Mouse (Mus musculus) heart, embryonic 12.5 days (tissue): Measurements from ENCODE around the gene Cd200r2. TPM values are rescaled to one million over a fixed set of nuclear protein-coding genes. Genes with fewer than 3 reads are reported as not detected.
A peak's percentile ranks its signal among the peaks of the same experiment; 100 is the strongest.

Experiments
- ATAC-seq: fragments of 200-750 bp; cut with Nextera tagmentation; 2 replicates; pipeline ENCODE4 v1.8.0; 2017; ENCODE audit warnings: moderate TSS enrichment, moderate library complexity; ENCODE audit not compliant: insufficient number of reproducible peaks, low FRiP score
- H3K27ac ChIP-seq: fragments of 300-500 bp; sonication (generic); 2 replicates; pipeline ENCODE4 v1.5.1; 2016; ENCODE audit warnings: mild to moderate bottlenecking, moderate library complexity; ENCODE audit not compliant: poor library complexity, severe bottlenecking
- H3K27me3 ChIP-seq: fragments of 300-500 bp; sonication (generic); replicated peaks from 2 replicates; pipeline ENCODE4 v1.6.1; 2016; ENCODE audit warnings: mild to moderate bottlenecking, moderate library complexity
- H3K36me3 ChIP-seq: fragments of 300-500 bp; sonication (generic); 2 replicates; pipeline ENCODE4 v1.6.1; 2016; ENCODE audit warnings: mild to moderate bottlenecking, moderate library complexity
- H3K4me1 ChIP-seq: fragments of 300-500 bp; sonication (generic); replicated peaks from 2 replicates; pipeline ENCODE4 v1.6.1; 2016; ENCODE audit warnings: mild to moderate bottlenecking
- H3K4me2 ChIP-seq: fragments of 300-500 bp; sonication (generic); 2 replicates; pipeline ENCODE4 v1.6.1; 2016; ENCODE audit warnings: mild to moderate bottlenecking, moderate library complexity
- H3K4me3 ChIP-seq: fragments of 300-500 bp; sonication (generic); 2 replicates; pipeline ENCODE4 v1.5.1; 2016; ENCODE audit warnings: mild to moderate bottlenecking
- H3K9ac ChIP-seq: fragments of 300-500 bp; sonication (generic); 2 replicates; pipeline ENCODE4 v1.6.1; 2016; ENCODE audit warnings: mild to moderate bottlenecking, moderate library complexity
- H3K9me3 ChIP-seq: fragments of 300-500 bp; sonication (generic); replicated peaks from 2 replicates; pipeline ENCODE4 v1.6.1; 2016; ENCODE audit warnings: mild to moderate bottlenecking, moderate library complexity
- WGBS: fragments of 180-500 bp; shearing (Covaris S2); methylation state at CpG from one replicate; pipeline ENCODE4 v1.1.7; 2016; 5-methylcytosine and 5-hydroxymethylcytosine counted together
- polyA plus RNA-seq: library from polyadenylated mRNA; unstranded; fragments of >200 nt; fragmentation: Nextera tagmentation; extraction: Ambion mirVana; gene quantifications from 2 replicates; pipeline ENCODE4 v1.2.1, GENCODE M21; 2016

The Cd200r2 gene
- polyA plus RNA-seq, 1 experiment from 2014 or later, result 0.37 TPM

DNA sequence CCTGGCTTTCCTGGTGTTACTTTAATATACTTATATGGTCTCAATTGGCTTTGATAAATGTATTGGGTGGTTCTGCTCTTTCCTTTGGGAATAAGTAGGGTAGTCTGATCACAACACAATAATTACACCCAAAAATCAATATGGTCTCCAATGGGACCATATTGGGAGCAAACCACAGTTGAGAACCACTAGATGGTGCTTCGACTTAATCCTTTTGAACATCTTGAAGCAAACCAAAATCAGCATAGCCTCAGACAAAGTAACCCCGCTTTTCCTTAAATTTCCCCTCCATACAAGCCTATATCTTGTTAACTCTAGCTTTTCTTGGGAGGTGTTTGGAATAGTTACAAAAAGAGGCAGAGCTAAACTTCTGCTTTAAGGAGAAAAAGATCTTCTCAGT lies 95.4 kb downstream of the Cd200r2 start:
- H3K4me2 ChIP-seq, result no peak overlapping the region
- no peak overlapping the region for H3K9ac ChIP-seq
- no peak overlapping the region for H3K27ac ChIP-seq
- H3K9me3 ChIP-seq, result no peaks in the 10 kb centered on the region
- WGBS, result 77% methylated on average over 2 of the region's 2 CpGs
- H3K27me3 ChIP-seq, result no peaks in the 10 kb centered on the region
- ATAC-seq, result no peak
- H3K4me3 ChIP-seq, result no peak overlapping the region
- no peaks in the 10 kb centered on the region for H3K36me3 ChIP-seq
- no peaks in the 10 kb centered on the region; the same call in 1 of the 2 replicates for H3K4me1 ChIP-seq

DNA sequence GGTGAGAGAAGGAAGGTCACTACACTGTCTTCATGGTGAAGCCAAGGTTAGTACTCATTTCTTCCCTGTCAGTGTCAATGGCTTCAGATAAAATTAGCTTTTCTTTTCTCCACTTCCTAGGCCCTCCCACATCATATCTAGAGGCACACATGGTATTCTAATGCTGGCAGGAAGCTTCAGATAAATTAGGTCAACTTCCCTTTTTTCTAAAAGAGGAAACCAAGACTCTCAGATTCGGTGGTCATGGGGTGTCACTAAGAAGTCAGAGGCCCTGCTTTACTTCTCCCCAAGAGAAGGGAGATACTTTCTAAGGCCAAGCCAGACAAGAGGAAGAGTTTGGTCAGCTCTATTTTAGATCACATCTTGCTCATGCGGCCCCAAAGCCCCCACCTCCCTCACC lies 95.9 kb downstream of the Cd200r2 start:
- Histone ChIP-seq H3K9ac (no peak overlapping the region), H3K4me1 (no peaks in the 10 kb centered on the region; the same call in 1 of the 2 replicates), H3K27ac (peak overlapping the region; percentile 56), H3K4me2 (no peak overlapping the region), H3K9me3 (no peaks in the 10 kb centered on the region), H3K4me3 (no peak overlapping the region), H3K27me3 (no peaks in the 10 kb centered on the region), H3K36me3 (no peaks in the 10 kb centered on the region)
- ATAC-seq, result peak; percentile 57
- 35% methylated on average over 2 of the region's 2 CpGs for WGBS

DNA sequence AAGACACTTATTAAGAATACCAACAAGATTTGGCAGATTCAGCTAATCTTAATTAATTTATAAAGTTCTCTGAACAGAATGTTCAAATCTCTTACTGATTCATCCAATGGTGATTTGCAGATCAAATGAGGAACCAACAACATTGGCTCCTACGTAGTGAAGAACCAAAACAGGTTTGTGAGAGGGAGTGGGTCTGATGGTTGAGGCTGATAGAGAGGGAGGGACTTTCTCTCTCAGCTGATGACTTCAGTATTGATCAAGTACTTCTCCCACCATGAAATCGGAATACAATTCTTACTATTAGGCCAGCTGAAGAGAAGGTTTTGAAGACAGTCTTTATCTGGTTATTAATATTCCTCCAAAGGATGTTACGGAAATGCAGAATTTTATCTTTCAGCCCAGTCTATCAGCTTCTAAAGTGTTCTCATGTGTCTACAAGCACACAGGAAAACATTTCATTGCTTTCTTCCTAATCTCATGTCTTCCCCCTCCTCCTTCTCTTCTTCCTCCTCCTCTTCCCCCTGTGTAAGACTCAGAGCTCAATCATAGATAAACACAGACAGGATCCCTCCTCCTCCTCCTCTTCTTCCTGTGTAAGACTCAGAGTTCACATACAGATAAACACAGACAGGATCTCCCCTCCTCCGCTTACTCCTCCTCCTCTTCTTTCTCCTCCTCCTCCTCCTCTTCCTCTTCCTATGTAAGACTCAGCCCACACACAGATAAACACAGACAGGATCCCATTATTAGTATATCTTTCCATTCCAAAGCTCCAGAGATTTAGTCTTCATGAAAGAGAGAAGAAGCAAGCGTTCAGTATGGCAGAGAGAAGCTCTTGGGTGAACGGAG lies 97.9 kb downstream of the Cd200r2 start:
- no peaks in the 10 kb centered on the region for H3K27me3 ChIP-seq
- H3K4me2 ChIP-seq, result no peak overlapping the region
- ATAC-seq, result peak; percentile 61; the same call in 1 of the 2 replicates
- no peak overlapping the region for H3K4me3 ChIP-seq
- H3K9ac ChIP-seq, result no peak overlapping the region
- no peaks in the 10 kb centered on the region; the same call in 1 of the 2 replicates for H3K4me1 ChIP-seq
- peak overlapping the region; percentile 78 for H3K27ac ChIP-seq
- H3K9me3 ChIP-seq, result no peaks in the 10 kb centered on the region
- 70% methylated on average over 6 of the region's 6 CpGs for WGBS
- H3K36me3 ChIP-seq, result no peaks in the 10 kb centered on the region

DNA sequence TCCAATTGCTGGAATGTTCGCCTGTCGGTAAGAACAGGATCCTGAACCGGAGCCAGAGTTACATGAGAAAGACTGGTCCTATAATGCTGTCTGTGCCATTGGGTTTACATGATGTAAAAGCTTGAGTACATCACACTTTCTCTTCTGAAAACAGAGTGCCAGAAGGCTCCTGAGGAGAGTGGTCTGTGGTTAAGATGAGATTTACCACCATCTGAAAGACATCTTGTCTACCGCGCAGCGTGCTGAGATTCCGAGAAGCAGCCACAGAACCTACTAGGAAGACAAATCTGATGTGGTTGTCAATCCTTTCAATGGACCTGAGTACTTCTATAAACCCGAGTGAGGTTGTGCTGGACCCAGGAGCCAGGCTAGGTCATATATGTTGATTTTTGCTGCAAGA lies 98.5 kb downstream of the Cd200r2 start:
- Histone ChIP-seq H3K9ac (no peak overlapping the region), H3K4me2 (0 out of 2 replicates have a peak overlapping the region, but pooled peaks have one; percentile 4), H3K27ac (peak overlapping the region; percentile 78), H3K9me3 (no peaks in the 10 kb centered on the region), H3K27me3 (no peaks in the 10 kb centered on the region), H3K36me3 (no peaks in the 10 kb centered on the region), H3K4me3 (no peak overlapping the region), H3K4me1 (no peaks in the 10 kb centered on the region; the same call in 1 of the 2 replicates)
- ATAC-seq, result no peak
- 80% methylated on average over 8 of the region's 8 CpGs for WGBS

Other genes starting within 250 kb of the Cd200r2 start
- gene Nepro, start 142.8 kb upstream of the Cd200r2 start, polyA plus RNA-seq, result 6.8 and 7.1 TPM in 2 replicates
- gene Gtpbp8, start 120.7 kb upstream of the Cd200r2 start, polyA plus RNA-seq, result 23.2 and 27.6 TPM in 2 replicates
- 1.7 and 1.8 TPM in 2 replicates for gene Cd200r1, start 101.4 kb upstream of the Cd200r2 start, polyA plus RNA-seq
- gene Cd200r4, start 55.4 kb upstream of the Cd200r2 start, polyA plus RNA-seq, result not detected in 2 replicates
- 0.13 and 0.27 TPM in 2 replicates for gene Cd200r3, start 76.6 kb downstream of the Cd200r2 start, polyA plus RNA-seq
- gene Ccdc80, start 226.3 kb downstream of the Cd200r2 start, polyA plus RNA-seq, result 102 TPM in 2 replicates